Mouse (Mus musculus) heart, embryonic 16.5 days (tissue): ENCODE data around the gene Jag1. TPM values are rescaled to one million over a fixed set of nuclear protein-coding genes. Genes with fewer than 3 reads are reported as not detected.

Experiments
- ATAC-seq: fragments of 200-750 bp; cut with Nextera tagmentation; replicated peaks from 2 replicates; pipeline ENCODE4 v1.8.0; 2017; ENCODE audit warnings: moderate number of reproducible peaks; ENCODE audit not compliant: insufficient read depth, low FRiP score; ENCODE audit errors: extremely low read depth
- H3K27ac ChIP-seq: fragments of 300-500 bp; sonication (generic); 2 replicates; pipeline ENCODE4 v1.5.1; 2014; ENCODE audit warnings: mild to moderate bottlenecking, low read length, control low read depth, moderate library complexity
- H3K27me3 ChIP-seq: fragments of 300-500 bp; sonication (generic); 2 replicates; pipeline ENCODE4 v1.6.1; 2014; ENCODE audit warnings: low read length, mixed read lengths; ENCODE audit not compliant: control insufficient read depth, insufficient read depth
- H3K36me3 ChIP-seq: fragments of 300-500 bp; sonication (generic); 2 replicates; pipeline ENCODE4 v1.6.1; 2014; ENCODE audit not compliant: control insufficient read depth, insufficient read depth
- H3K4me1 ChIP-seq: fragments of 300-500 bp; sonication (generic); 2 replicates; pipeline ENCODE4 v1.6.1; 2014; ENCODE audit warnings: low read length, mixed read lengths; ENCODE audit not compliant: control insufficient read depth, insufficient read depth
- H3K4me2 ChIP-seq: fragments of 300-500 bp; sonication (generic); 2 replicates; pipeline ENCODE4 v1.6.1; 2014; ENCODE audit warnings: low read depth, mild to moderate bottlenecking, control low read depth, low read length
- H3K4me3 ChIP-seq: fragments of 300-500 bp; sonication (generic); 2 replicates; pipeline ENCODE4 v1.5.1; 2014; ENCODE audit warnings: mild to moderate bottlenecking, control low read depth, low read length
- H3K9ac ChIP-seq: fragments of 300-500 bp; sonication (generic); 2 replicates; pipeline ENCODE4 v1.6.1; 2014; ENCODE audit warnings: low read length, control low read depth
- H3K9me3 ChIP-seq: fragments of 300-500 bp; sonication (generic); replicated peaks from 2 replicates; pipeline ENCODE4 v1.6.1; 2016; ENCODE audit warnings: low read length; ENCODE audit not compliant: control insufficient read depth
- WGBS: fragments of 180-500 bp; shearing (Covaris S2); extraction: QIAGEN DNeasy Blood & Tissue Kit; methylation state at CpG from one replicate; pipeline ENCODE4 v1.1.7; 2014; 5-methylcytosine and 5-hydroxymethylcytosine counted together
- polyA plus RNA-seq: library from polyadenylated mRNA; unstranded; fragments of >200 nt; fragmentation: Nextera tagmentation; extraction: Ambion mirVana; gene quantifications from 2 replicates; pipeline ENCODE4 v1.2.1, GENCODE M21; 2015

Jag1 gene
- 9.9 and 10.6 TPM in 2 replicates for polyA plus RNA-seq

DNA sequence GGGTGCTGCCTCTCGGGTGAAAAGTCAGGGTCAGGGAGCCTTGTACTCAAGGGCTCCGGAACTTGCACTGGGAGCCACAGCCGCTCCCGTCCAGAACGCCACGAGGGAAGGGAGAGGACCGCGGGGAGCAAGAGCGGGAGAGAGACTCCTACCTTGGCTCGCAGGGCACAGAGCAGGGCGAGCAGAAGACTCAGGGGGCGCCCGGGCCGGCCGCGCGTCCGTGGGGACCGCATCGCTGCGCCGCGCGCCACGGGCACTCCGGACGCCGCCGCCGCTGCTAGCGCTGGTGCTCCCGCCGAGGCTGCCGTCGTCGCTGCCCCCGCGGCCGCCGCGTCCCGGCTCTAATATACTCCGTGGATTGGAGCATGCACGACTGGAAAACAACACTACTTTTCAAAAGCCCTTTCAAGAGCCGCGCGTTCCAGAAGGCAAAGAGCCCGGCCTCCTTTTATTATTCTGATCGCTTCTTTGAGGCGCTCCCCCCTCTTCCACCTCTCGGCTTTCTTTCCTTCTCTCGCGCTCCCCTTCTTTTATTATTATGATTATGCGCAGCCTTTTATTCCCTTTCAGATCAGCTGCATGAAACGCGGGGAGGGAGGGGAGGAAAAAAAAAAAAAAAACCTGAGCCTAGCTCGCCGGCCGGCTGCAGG, at the start of gene Jag1:
Gene Jag1 (minus strand): TSS at position 620 of the 650 bp plus-strand sequence.
- H3K4me3 ChIP-seq: peak within 1 kb of the TSS; percentile 87
- H3K9me3 ChIP-seq: no peaks in the 10 kb centered on the region
- H3K9ac ChIP-seq: peak within 1 kb of the TSS; percentile 96
- no peaks in the 10 kb centered on the region for H3K27me3 ChIP-seq
- peak within 1 kb of the TSS; percentile 98 for H3K4me2 ChIP-seq
- H3K36me3 ChIP-seq: no peaks in the 10 kb centered on the region
- no peak for ATAC-seq
- H3K4me1 ChIP-seq: peaks cover 26% of the 10 kb centered on the region
- WGBS: under 1% methylated on average over 54 of the region's 59 CpGs
- H3K27ac ChIP-seq: peak within 1 kb of the TSS; percentile 99

DNA sequence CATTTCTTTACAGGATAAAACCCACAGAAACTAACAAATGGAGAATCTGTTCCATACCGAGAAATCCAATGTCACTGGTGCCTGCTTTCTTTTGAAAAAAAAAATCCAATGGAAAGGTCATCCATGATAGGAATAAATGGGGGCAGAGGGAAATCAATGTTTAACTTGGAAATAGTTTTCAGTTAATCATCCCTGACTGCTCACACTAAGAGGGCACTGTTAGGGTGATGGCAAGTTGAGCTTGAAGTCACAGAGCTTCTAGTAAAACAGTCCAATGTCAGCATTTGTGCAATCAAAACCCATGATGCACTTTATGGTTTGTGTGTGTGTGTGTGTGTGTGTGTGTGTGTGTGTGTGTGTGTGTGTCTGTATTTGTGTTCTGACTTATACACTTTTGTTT, 39.6 kb upstream of the Jag1 start:
- no peaks in the 10 kb centered on the region for H3K4me1 ChIP-seq
- ATAC-seq: no peak

DNA sequence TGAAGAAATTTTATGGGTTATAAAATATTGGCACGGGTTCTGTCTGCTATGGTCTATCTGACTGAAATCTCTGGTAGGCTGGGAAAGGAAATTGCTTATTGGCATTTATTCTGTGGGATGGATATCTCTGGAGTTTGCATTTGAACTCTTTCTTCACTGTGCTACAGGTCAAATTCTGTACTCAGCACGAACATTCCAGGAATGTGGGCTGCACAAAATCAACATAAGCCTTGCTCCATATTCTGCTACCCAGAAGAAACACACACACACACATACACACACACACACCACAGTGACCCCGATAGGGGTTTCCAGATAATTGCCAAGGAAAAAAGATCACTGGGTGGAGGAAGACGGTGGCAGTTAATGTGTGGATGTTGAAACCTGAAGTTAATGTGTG, 37.4 kb upstream of the Jag1 start:
- H3K4me1 ChIP-seq: no peaks in the 10 kb centered on the region
- no peaks in the 10 kb centered on the region for H3K36me3 ChIP-seq
- WGBS: 39% methylated on average over 4 of the region's 4 CpGs
- H3K9me3 ChIP-seq: no peaks in the 10 kb centered on the region
- H3K27ac ChIP-seq: no peak overlapping the region
- H3K4me2 ChIP-seq: no peak overlapping the region
- H3K27me3 ChIP-seq: no peaks in the 10 kb centered on the region
- no peak overlapping the region for H3K4me3 ChIP-seq
- no peak for ATAC-seq
- no peak overlapping the region for H3K9ac ChIP-seq

More for the DNA sequence above, 39.6 kb upstream of the Jag1 start:
- Histone ChIP-seq H3K27me3 (no peaks in the 10 kb centered on the region), H3K9me3 (no peaks in the 10 kb centered on the region), H3K27ac (no peak overlapping the region), H3K36me3 (no peaks in the 10 kb centered on the region), H3K9ac (no peak overlapping the region), H3K4me3 (no peak overlapping the region), H3K4me2 (no peak overlapping the region)
- WGBS: 89% methylated on average over 1 of the region's 1 CpGs

DNA sequence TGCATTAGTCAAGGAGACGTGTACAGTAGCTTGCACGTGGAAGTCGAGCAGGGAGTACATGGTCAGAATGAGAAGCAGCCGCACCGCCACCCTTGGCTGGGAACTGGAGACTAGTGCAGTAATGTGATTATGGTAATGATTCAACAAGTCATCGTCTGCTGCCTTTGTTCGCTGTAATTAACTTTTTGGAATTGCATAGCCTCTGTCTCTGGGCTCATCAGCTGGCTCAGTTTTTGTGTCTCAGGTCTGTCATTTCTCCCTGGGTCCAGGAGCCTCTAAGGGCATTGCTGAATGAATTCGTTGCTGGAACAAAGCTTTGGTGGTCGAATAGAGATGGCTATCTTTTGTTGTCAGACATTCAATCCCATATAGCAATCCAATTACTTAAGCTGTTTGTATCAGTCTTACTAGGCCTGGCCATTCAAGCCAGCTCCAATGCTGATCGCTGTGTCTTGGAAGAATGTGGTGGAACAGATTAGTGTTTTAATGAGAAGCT, 36.8 kb upstream of the Jag1 start:
- ATAC-seq: no peak
- Histone ChIP-seq H3K4me2 (no peak overlapping the region), H3K4me3 (no peak overlapping the region), H3K9me3 (no peaks in the 10 kb centered on the region), H3K27me3 (no peaks in the 10 kb centered on the region), H3K27ac (no peak overlapping the region), H3K4me1 (no peaks in the 10 kb centered on the region), H3K36me3 (no peaks in the 10 kb centered on the region), H3K9ac (no peak overlapping the region)
- 86% methylated on average over 10 of the region's 10 CpGs for WGBS

GRCm38 (mm10) chr2:137150953-137151352, 34.5 kb upstream of the Jag1 start:
- ATAC-seq: no peak
- Histone ChIP-seq H3K4me1 (no peaks in the 10 kb centered on the region), H3K9ac (no peak overlapping the region), H3K4me3 (no peak overlapping the region), H3K27ac (no peak overlapping the region), H3K36me3 (no peaks in the 10 kb centered on the region), H3K27me3 (no peaks in the 10 kb centered on the region), H3K4me2 (no peak overlapping the region), H3K9me3 (no peaks in the 10 kb centered on the region)
- WGBS: 87% methylated on average over 3 of the region's 3 CpGs

- H3K4me2 ChIP-seq: no peak overlapping the region
- no peak overlapping the region for H3K4me3 ChIP-seq
- ATAC-seq: no peak
- no peaks in the 10 kb centered on the region for H3K36me3 ChIP-seq
- H3K27me3 ChIP-seq: no peaks in the 10 kb centered on the region
- H3K27ac ChIP-seq: no peak overlapping the region
- no peaks in the 10 kb centered on the region for H3K9me3 ChIP-seq
- H3K9ac ChIP-seq: no peak overlapping the region
- 77% methylated on average over 2 of the region's 2 CpGs for WGBS
- H3K4me1 ChIP-seq: no peaks in the 10 kb centered on the region
Measured at GRCm38 (mm10) chr2:137146938-137147666, 30.7 kb upstream of the Jag1 start.

DNA sequence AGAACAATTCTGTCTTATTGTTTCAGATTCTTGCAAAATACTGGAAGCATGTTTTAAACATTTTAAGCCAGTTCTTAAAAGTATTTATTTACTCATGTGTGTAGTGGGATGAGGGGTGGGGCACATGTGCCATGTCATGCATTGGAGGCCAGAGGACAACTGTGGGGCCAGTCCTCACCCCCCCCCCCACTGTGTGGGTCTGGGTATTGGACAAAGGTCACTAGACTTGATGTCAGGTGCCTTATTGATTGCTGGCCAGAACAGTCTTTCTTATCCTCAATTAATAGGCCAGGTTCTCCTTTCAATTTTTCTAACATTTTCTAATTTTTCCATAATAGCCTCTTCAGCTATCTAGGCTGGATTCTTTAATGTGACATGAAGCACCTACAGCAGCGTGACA, 21.6 kb upstream of the Jag1 start:
- Histone ChIP-seq H3K27ac (no peak overlapping the region), H3K4me2 (no peak overlapping the region), H3K36me3 (no peaks in the 10 kb centered on the region), H3K9ac (no peak overlapping the region), H3K27me3 (no peaks in the 10 kb centered on the region), H3K4me3 (no peak overlapping the region), H3K4me1 (no peaks in the 10 kb centered on the region), H3K9me3 (no peaks in the 10 kb centered on the region)
- WGBS: 89% methylated on average over 1 of the region's 1 CpGs
- no peak for ATAC-seq

DNA sequence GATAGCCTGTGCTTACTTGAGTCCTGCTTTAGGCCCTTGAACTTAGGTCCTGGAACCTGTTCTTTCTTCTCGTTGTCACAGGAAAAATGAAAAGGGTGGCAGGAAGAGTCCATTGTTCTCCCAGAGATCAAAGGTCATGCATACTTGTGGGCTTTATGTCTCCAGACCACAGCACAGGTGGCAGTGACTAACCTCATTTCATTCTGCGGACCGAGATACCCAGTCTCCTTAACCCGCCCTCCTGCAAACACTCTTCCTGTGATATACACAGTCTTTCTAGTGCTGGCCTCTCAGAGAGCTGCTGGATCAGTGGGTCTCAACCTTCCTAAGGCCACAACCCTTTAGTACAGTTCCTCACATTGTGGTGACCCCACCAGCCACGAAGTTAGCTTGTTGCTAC, 17.6 kb upstream of the Jag1 start:
- Histone ChIP-seq H3K4me3 (no peak overlapping the region), H3K27ac (no peak overlapping the region), H3K9ac (no peak overlapping the region), H3K4me1 (no peaks in the 10 kb centered on the region), H3K36me3 (no peaks in the 10 kb centered on the region), H3K27me3 (no peaks in the 10 kb centered on the region), H3K9me3 (no peaks in the 10 kb centered on the region), H3K4me2 (no peak overlapping the region)
- 70% methylated on average over 5 of the region's 5 CpGs for WGBS
- ATAC-seq: no peak

DNA sequence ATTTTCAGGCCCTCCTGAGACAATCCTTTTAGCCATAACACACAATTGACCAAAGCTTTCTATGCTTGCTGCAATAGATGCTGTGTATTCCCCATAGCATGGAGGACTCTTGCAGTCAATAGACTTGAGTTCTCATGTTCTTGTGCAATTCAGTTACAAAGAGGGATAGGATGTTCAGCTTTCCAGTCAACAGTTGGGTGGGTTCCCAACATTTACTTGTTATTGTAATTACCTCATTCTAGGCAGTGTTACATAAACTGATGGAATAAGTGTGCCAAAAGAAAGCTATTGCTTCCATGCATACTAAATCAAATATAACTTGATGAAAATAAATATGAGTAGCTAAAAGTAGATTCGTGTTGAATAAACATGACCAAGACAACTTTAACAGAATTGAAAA, 8.4 kb upstream of the Jag1 start:
- H3K4me3 ChIP-seq: no peak overlapping the region
- 61% methylated on average over 1 of the region's 1 CpGs for whole genome bisulfite sequencing
- ATAC-seq: no peak
- H3K36me3 ChIP-seq: no peaks in the 10 kb centered on the region
- H3K27ac ChIP-seq: no peak overlapping the region
- no peak overlapping the region for H3K9ac ChIP-seq
- no peaks in the 10 kb centered on the region for H3K27me3 ChIP-seq
- no peak overlapping the region for H3K4me2 ChIP-seq
- H3K9me3 ChIP-seq: peaks cover 8% of the 10 kb centered on the region
- no peaks in the 10 kb centered on the region for H3K4me1 ChIP-seq
